Mouse (Mus musculus): ENCODE results near the gene Slc22a15. TPM values are rescaled to one million over a fixed set of nuclear protein-coding genes. Genes with fewer than 3 reads are reported as not detected.

Gene Slc22a15
- polyA plus RNA-seq, 1 experiment from 2014 or later, result 4.6 TPM

DNA sequence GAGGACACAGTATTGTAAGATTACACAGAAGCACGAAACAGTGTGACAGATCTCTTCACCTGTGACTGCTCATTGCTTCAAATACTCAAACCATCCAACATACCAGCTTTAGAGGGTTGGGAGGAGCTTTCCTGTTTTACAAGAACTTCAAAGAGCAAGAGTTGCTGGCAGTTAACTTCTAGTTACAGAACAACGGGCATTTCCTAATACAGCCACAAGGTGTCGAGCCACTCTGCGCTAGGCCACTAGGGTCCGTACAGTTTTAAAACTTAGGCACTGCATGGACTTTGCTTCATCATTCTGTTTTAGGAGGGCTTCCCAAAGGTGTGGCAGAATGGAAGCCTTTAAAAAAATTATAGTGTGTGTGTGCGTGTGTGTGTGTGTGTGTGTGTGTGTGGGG is 43.4 kb downstream of the Slc22a15 start:
- ATAC-seq, result no peak
- Histone ChIP-seq H3K9ac (replicated peaks; ENCODE audit: low read depth, low read length) (no peak overlapping the region), H3K4me3 (replicated peaks; ENCODE audit: low read length) (no peak overlapping the region), H3K4me2 (ENCODE audit: low read length) (no peak overlapping the region), H3K9me3 (ENCODE audit: control insufficient read depth, low read length) (no peaks in the 10 kb centered on the region), H3K4me1 (replicated peaks; ENCODE audit: control insufficient read depth, insufficient read depth, low read length) (peaks cover 3% of the 10 kb centered on the region; the same call in 1 of the 2 replicates), H3K36me3 (ENCODE audit: control insufficient read depth, insufficient read depth) (no peaks in the 10 kb centered on the region), H3K27ac (ENCODE audit: low read length) (no peak overlapping the region), H3K27me3 (replicated peaks; ENCODE audit: control insufficient read depth, insufficient read depth, low read length) (no peaks in the 10 kb centered on the region)
- 84% methylated on average over 6 of the region's 6 CpGs for WGBS

DNA sequence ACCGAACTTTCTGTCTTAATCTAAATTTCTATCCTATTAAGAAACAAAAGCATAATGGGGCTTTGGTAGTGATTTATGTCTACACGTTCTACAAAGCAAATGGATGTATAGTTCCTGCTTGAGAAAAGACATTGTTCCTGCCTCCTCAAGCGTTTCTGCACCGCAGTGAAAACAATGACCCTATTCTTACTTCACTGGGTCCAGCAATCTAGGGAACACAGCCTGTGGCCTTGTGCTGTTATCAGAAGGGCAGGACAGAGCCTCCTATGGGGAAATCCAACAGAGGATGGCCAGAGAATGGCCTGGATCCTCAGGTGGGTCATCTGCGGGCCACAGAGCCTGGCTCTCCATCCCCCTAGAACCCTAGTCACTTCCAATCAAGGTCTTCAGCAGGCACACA is 46.1 kb downstream of the Slc22a15 start:
- peaks cover 4% of the 10 kb centered on the region for H3K4me1 ChIP-seq (replicated peaks; ENCODE audit: control insufficient read depth, insufficient read depth, low read length)
- no peaks in the 10 kb centered on the region for H3K9me3 ChIP-seq (ENCODE audit: control insufficient read depth, low read length)
- no peak overlapping the region for H3K4me2 ChIP-seq (ENCODE audit: low read length)
- H3K9ac ChIP-seq (replicated peaks; ENCODE audit: low read depth, low read length), result no peak overlapping the region
- ATAC-seq, result no peak
- H3K4me3 ChIP-seq (replicated peaks; ENCODE audit: low read length), result no peak overlapping the region
- no peak overlapping the region for H3K27ac ChIP-seq (ENCODE audit: low read length)
- WGBS, result 14% methylated on average over 5 of the region's 5 CpGs
- H3K27me3 ChIP-seq (replicated peaks; ENCODE audit: control insufficient read depth, insufficient read depth, low read length), result no peaks in the 10 kb centered on the region
- no peaks in the 10 kb centered on the region for H3K36me3 ChIP-seq (ENCODE audit: control insufficient read depth, insufficient read depth)

GRCm38 (mm10) chr3:101876459-101877285 is 47.6 kb downstream of the Slc22a15 start:
- H3K36me3 ChIP-seq (ENCODE audit: control insufficient read depth, insufficient read depth), result no peaks in the 10 kb centered on the region
- H3K9me3 ChIP-seq (ENCODE audit: control insufficient read depth, low read length), result no peaks in the 10 kb centered on the region
- H3K27me3 ChIP-seq (replicated peaks; ENCODE audit: control insufficient read depth, insufficient read depth, low read length), result no peaks in the 10 kb centered on the region
- H3K4me2 ChIP-seq (ENCODE audit: low read length), result no peak overlapping the region
- no peak for ATAC-seq
- no peak overlapping the region for H3K27ac ChIP-seq (ENCODE audit: low read length)
- no peak overlapping the region for H3K4me3 ChIP-seq (replicated peaks; ENCODE audit: low read length)
- WGBS, result 79% methylated on average over 7 of the region's 7 CpGs
- no peak overlapping the region for H3K9ac ChIP-seq (replicated peaks; ENCODE audit: low read depth, low read length)
- H3K4me1 ChIP-seq (replicated peaks; ENCODE audit: control insufficient read depth, insufficient read depth, low read length), result peaks cover 4% of the 10 kb centered on the region

- WGBS, result 40% methylated on average over 10 of the region's 10 CpGs
- H3K27ac ChIP-seq (ENCODE audit: low read length), result no peak overlapping the region
- peaks cover 4% of the 10 kb centered on the region for H3K4me1 ChIP-seq (replicated peaks; ENCODE audit: control insufficient read depth, insufficient read depth, low read length)
- H3K27me3 ChIP-seq (replicated peaks; ENCODE audit: control insufficient read depth, insufficient read depth, low read length), result no peaks in the 10 kb centered on the region
- no peak overlapping the region for H3K4me3 ChIP-seq (replicated peaks; ENCODE audit: low read length)
- H3K4me2 ChIP-seq (ENCODE audit: low read length), result no peak overlapping the region
- H3K9ac ChIP-seq (replicated peaks; ENCODE audit: low read depth, low read length), result no peak overlapping the region
- 0 out of 2 replicates have a peak, but pooled peaks have one; percentile 15 for ATAC-seq
- no peaks in the 10 kb centered on the region for H3K36me3 ChIP-seq (ENCODE audit: control insufficient read depth, insufficient read depth)
- H3K9me3 ChIP-seq (ENCODE audit: control insufficient read depth, low read length), result no peaks in the 10 kb centered on the region
These were observed 48.9 kb downstream of the Slc22a15 start for GRCm38 (mm10) chr3:101875258-101875920.

GRCm38 (mm10) chr3:101873061-101873675 is 51.1 kb downstream of the Slc22a15 start:
- no peak for ATAC-seq
- Histone ChIP-seq H3K9me3 (ENCODE audit: control insufficient read depth, low read length) (no peaks in the 10 kb centered on the region), H3K4me3 (replicated peaks; ENCODE audit: low read length) (no peak overlapping the region), H3K4me2 (ENCODE audit: low read length) (no peak overlapping the region), H3K27me3 (replicated peaks; ENCODE audit: control insufficient read depth, insufficient read depth, low read length) (no peaks in the 10 kb centered on the region), H3K4me1 (replicated peaks; ENCODE audit: control insufficient read depth, insufficient read depth, low read length) (peaks cover 4% of the 10 kb centered on the region), H3K9ac (replicated peaks; ENCODE audit: low read depth, low read length) (no peak overlapping the region), H3K36me3 (ENCODE audit: control insufficient read depth, insufficient read depth) (no peaks in the 10 kb centered on the region), H3K27ac (ENCODE audit: low read length) (no peak overlapping the region)
- WGBS, result 83% methylated on average over 7 of the region's 7 CpGs

- no peak overlapping the region for H3K27ac ChIP-seq (ENCODE audit: low read length)
- no peak overlapping the region for H3K4me2 ChIP-seq (ENCODE audit: low read length)
- WGBS, result 86% methylated on average over 9 of the region's 9 CpGs
- no peak overlapping the region for H3K4me3 ChIP-seq (replicated peaks; ENCODE audit: low read length)
- ATAC-seq, result no peak
- H3K36me3 ChIP-seq (ENCODE audit: control insufficient read depth, insufficient read depth), result no peaks in the 10 kb centered on the region
- H3K9ac ChIP-seq (replicated peaks; ENCODE audit: low read depth, low read length), result no peak overlapping the region
- no peaks in the 10 kb centered on the region for H3K27me3 ChIP-seq (replicated peaks; ENCODE audit: control insufficient read depth, insufficient read depth, low read length)
- no peaks in the 10 kb centered on the region for H3K9me3 ChIP-seq (ENCODE audit: control insufficient read depth, low read length)
- peaks cover 6% of the 10 kb centered on the region for H3K4me1 ChIP-seq (replicated peaks; ENCODE audit: control insufficient read depth, insufficient read depth, low read length)
These were observed 52.3 kb downstream of the Slc22a15 start for GRCm38 (mm10) chr3:101871951-101872350.

GRCm38 (mm10) chr3:101867001-101867421 is 57.2 kb downstream of the Slc22a15 start:
- Histone ChIP-seq H3K36me3 (ENCODE audit: control insufficient read depth, insufficient read depth) (no peaks in the 10 kb centered on the region), H3K27ac (ENCODE audit: low read length) (no peak overlapping the region), H3K4me2 (ENCODE audit: low read length) (no peak overlapping the region), H3K4me1 (replicated peaks; ENCODE audit: control insufficient read depth, insufficient read depth, low read length) (0 out of 2 replicates have a peak, but pooled peaks cover 2% of the 10 kb centered on the region), H3K9ac (replicated peaks; ENCODE audit: low read depth, low read length) (no peak overlapping the region), H3K4me3 (replicated peaks; ENCODE audit: low read length) (no peak overlapping the region), H3K27me3 (replicated peaks; ENCODE audit: control insufficient read depth, insufficient read depth, low read length) (no peaks in the 10 kb centered on the region), H3K9me3 (ENCODE audit: control insufficient read depth, low read length) (no peaks in the 10 kb centered on the region)
- no peak for ATAC-seq
- WGBS, result 52% methylated on average over 4 of the region's 4 CpGs

GRCm38 (mm10) chr3:101861856-101862255 is 62.4 kb downstream of the Slc22a15 start:
- Histone ChIP-seq H3K9ac (replicated peaks; ENCODE audit: low read depth, low read length) (no peak overlapping the region), H3K4me1 (replicated peaks; ENCODE audit: control insufficient read depth, insufficient read depth, low read length) (peaks cover 5% of the 10 kb centered on the region; the same call in 1 of the 2 replicates), H3K9me3 (ENCODE audit: control insufficient read depth, low read length) (no peaks in the 10 kb centered on the region), H3K4me2 (ENCODE audit: low read length) (no peak overlapping the region), H3K27ac (ENCODE audit: low read length) (no peak overlapping the region), H3K4me3 (replicated peaks; ENCODE audit: low read length) (no peak overlapping the region), H3K27me3 (replicated peaks; ENCODE audit: control insufficient read depth, insufficient read depth, low read length) (no peaks in the 10 kb centered on the region), H3K36me3 (ENCODE audit: control insufficient read depth, insufficient read depth) (0 out of 2 replicates have a peak, but pooled peaks cover 2% of the 10 kb centered on the region)
- 77% methylated on average over 3 of the region's 3 CpGs for WGBS
- ATAC-seq, result no peak

DNA sequence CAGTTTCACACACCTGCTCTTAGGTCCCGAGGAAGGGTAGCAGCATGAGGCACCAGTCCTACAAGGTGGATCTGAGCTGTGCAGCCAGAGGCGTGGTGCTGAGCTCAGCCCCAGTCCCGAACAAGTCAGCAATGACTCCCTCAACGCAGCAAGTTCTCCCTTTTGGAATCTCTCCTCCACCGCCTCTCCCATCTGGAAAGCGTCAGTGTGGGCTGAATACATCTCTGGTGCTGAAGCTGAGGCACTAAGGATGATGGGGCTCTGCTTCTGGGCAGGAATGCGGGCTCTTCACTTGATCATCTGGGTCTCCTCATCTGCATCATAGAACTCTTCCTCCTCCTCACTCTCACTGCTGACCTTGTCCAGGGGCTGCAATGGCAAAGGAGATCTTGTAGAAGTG is 64.1 kb downstream of the Slc22a15 start:
- Histone ChIP-seq H3K4me1 (replicated peaks; ENCODE audit: control insufficient read depth, insufficient read depth, low read length) (peaks cover 5% of the 10 kb centered on the region; the same call in 1 of the 2 replicates), H3K27me3 (replicated peaks; ENCODE audit: control insufficient read depth, insufficient read depth, low read length) (no peaks in the 10 kb centered on the region), H3K36me3 (ENCODE audit: control insufficient read depth, insufficient read depth) (0 out of 2 replicates have a peak, but pooled peaks cover 2% of the 10 kb centered on the region), H3K9ac (replicated peaks; ENCODE audit: low read depth, low read length) (no peak overlapping the region), H3K9me3 (ENCODE audit: control insufficient read depth, low read length) (no peaks in the 10 kb centered on the region), H3K4me3 (replicated peaks; ENCODE audit: low read length) (no peak overlapping the region), H3K27ac (ENCODE audit: low read length) (no peak overlapping the region), H3K4me2 (ENCODE audit: low read length) (no peak overlapping the region)
- no peak for ATAC-seq
- 64% methylated on average over 7 of the region's 7 CpGs for WGBS

Data from forebrain, embryonic 16.5 days (tissue).